Mouse (Mus musculus) spleen, adult 2 months (tissue): ENCODE results near the gene Morn1.

Experiments
- CTCF ChIP-seq: fragments of 200-500 bp; IDR thresholded peaks from 2 replicates; pipeline ENCODE4 v1.5.1; 2011; ENCODE audit warnings: mild to moderate bottlenecking, inconsistent platforms; ENCODE audit not compliant: insufficient read depth, insufficient read length, insufficient replicate concordance; ENCODE audit errors: extremely low read depth
- POLR2A ChIP-seq: fragments of 200-500 bp; IDR thresholded peaks from 2 replicates; pipeline ENCODE4 v1.6.1; 2011; ENCODE audit warnings: low read depth, low read length, inconsistent platforms

- TF ChIP-seq CTCF = no peak
- TF ChIP-seq POLR2A = no peak
Measured at GRCm38 (mm10) chr4:155149941-155150275, 63.5 kb downstream of the Morn1 start.
